8 mouse cellular contexts compared by ENCODE assay signal in the genomic region with DNA sequence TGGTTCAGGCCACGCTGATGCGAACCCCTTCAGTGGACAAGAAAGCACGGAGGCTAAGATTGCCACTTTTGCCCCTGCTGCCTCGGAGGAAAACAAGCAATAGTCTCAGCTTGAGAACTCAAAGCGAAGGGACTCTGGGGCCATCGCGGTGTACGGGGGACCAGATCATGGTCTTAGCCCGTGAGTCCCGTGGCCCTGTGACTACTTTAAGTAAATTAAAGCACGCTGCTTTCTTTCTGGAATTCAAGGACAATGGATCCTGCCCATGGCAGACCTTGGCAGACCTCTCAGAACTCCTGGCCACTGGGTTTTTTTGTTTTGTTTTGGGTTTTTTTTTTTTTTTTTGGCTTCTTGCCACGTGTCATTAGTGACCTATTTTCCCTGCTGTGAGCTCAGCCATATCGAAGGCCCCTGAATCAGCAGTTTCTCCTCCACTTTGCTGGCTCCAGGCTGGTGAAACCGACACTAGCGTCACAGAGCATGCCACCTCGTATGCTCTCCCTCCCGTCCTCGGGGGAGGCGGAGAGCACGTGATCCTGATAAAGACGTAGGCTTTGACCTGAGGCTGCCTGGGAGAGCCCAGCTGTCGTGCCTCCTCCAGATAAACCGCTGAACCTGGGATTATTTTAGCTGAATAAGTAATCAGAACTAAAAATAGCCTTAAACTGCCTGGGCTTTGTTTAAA.
DNase-seq lines count a peak whose midpoint lies in the region; ATAC-seq lines count a peak whose summit lies in the region.

No protein-coding gene starts in this region.

- intact Hi-C loops in gastrocnemius, postnatal 36 days (cut with DNase I): loop anchor here (2.0 kb wide), 1 partner anchor 196 kb away; no protein-coding TSS in a partner anchor

- no peaks in the 10 kb centered on the region for H3K27me3 ChIP-seq in limb, embryonic 11.5 days (ENCODE audit: control insufficient read depth, insufficient read depth, low read length)
- no peaks in the 10 kb centered on the region for H3K27me3 ChIP-seq in limb, embryonic 10.5 days (ENCODE audit: low read depth, poor library complexity, severe bottlenecking)
- no peaks in the 10 kb centered on the region for H3K27me3 ChIP-seq in limb, embryonic 13.5 days
- H3K27me3 ChIP-seq in midbrain, embryonic 16.5 days (ENCODE audit: control insufficient read depth, insufficient read depth, low read depth, low read length): no peaks in the 10 kb centered on the region

- 58% methylated on average over 23 of the region's 23 CpGs for WGBS in limb, embryonic 11.5 days
- WGBS in limb, embryonic 10.5 days: 64% methylated on average over 23 of the region's 23 CpGs
- 46% methylated on average over 23 of the region's 23 CpGs for whole genome bisulfite sequencing in limb, embryonic 13.5 days
- 30% methylated on average over 23 of the region's 23 CpGs for WGBS in midbrain, embryonic 16.5 days

- no peaks in the 10 kb centered on the region for H3K4me1 ChIP-seq in limb, embryonic 11.5 days (ENCODE audit: control insufficient read depth, insufficient read depth, low read length)
- H3K4me1 ChIP-seq in limb, embryonic 10.5 days: 0 out of 2 replicates have a peak, but pooled peaks cover 3% of the 10 kb centered on the region
- peaks cover 8% of the 10 kb centered on the region for H3K4me1 ChIP-seq in limb, embryonic 13.5 days
- H3K4me1 ChIP-seq in midbrain, embryonic 16.5 days (ENCODE audit: control insufficient read depth, insufficient read depth, low read length): peaks cover 7% of the 10 kb centered on the region

- no peaks in the 10 kb centered on the region for H3K9me3 ChIP-seq in limb, embryonic 11.5 days (ENCODE audit: control insufficient read depth, low read length)
- no peaks in the 10 kb centered on the region for H3K9me3 ChIP-seq in limb, embryonic 10.5 days (replicated peaks)
- no peaks in the 10 kb centered on the region for H3K9me3 ChIP-seq in limb, embryonic 13.5 days
- H3K9me3 ChIP-seq in midbrain, embryonic 16.5 days (replicated peaks; ENCODE audit: control insufficient read depth, low read length, poor library complexity, severe bottlenecking): no peaks in the 10 kb centered on the region

- H3K27ac ChIP-seq in limb, embryonic 11.5 days (replicated peaks; ENCODE audit: low read depth, low read length): no peak overlapping the region
- H3K27ac ChIP-seq in limb, embryonic 10.5 days: no peak overlapping the region
- no peak overlapping the region for H3K27ac ChIP-seq in limb, embryonic 13.5 days
- 0 out of 2 replicates have a peak overlapping the region, but pooled peaks have one; percentile 33 for H3K27ac ChIP-seq in midbrain, embryonic 16.5 days (ENCODE audit: low read length)

- ATAC-seq in limb, embryonic 11.5 days (ENCODE audit: insufficient number of reproducible peaks, low FRiP score, low TSS enrichment, low read depth): peak; percentile 57; the same call in 1 of the 2 replicates
- ATAC-seq in limb, embryonic 13.5 days (ENCODE audit: low FRiP score, low read depth): peak; percentile 66; the same call in 1 of the 2 replicates
- peak; percentile 93 for ATAC-seq in midbrain, embryonic 16.5 days

- H3K36me3 ChIP-seq in limb, embryonic 11.5 days (ENCODE audit: control insufficient read depth, insufficient read depth, low read length): no peaks in the 10 kb centered on the region
- H3K36me3 ChIP-seq in limb, embryonic 10.5 days: no peaks in the 10 kb centered on the region
- H3K36me3 ChIP-seq in limb, embryonic 13.5 days: no peaks in the 10 kb centered on the region
- H3K36me3 ChIP-seq in midbrain, embryonic 16.5 days (ENCODE audit: control insufficient read depth, insufficient read depth, low read length): no peaks in the 10 kb centered on the region

- H3K4me3 ChIP-seq in limb, embryonic 11.5 days (ENCODE audit: low read depth, low read length): no peak overlapping the region
- no peak overlapping the region for H3K4me3 ChIP-seq in limb, embryonic 10.5 days
- H3K4me3 ChIP-seq in limb, embryonic 13.5 days: no peak overlapping the region
- no peak overlapping the region for H3K4me3 ChIP-seq in midbrain, embryonic 16.5 days (ENCODE audit: low read depth, low read length)

- H3K9ac ChIP-seq in limb, embryonic 11.5 days (ENCODE audit: low read length): no peak overlapping the region
- H3K9ac ChIP-seq in limb, embryonic 13.5 days: no peak overlapping the region
- peak overlapping the region; percentile 17; the same call in 1 of the 2 replicates for H3K9ac ChIP-seq in midbrain, embryonic 16.5 days (ENCODE audit: low read depth, low read length)

- peak; percentile 28 for DNase-seq in limb, embryonic 11.5 days (ENCODE audit: low spot score)
- no peak for DNase-seq in limb, embryonic 10.5 days (ENCODE audit: low spot score)
- peak; percentile 31 to 47 for DNase-seq in cerebellum, postnatal 25 days
- peak; percentile 45 to 46 for DNase-seq in gastrocnemius, postnatal 36 days
- peak; percentile 58 for DNase-seq in induced T-regulatory cell, adult 2 months (ENCODE audit: low read depth)
- DNase-seq in thymus, postnatal 14 days: peak; percentile 50

- H3K4me2 ChIP-seq in limb, embryonic 11.5 days (ENCODE audit: low read depth, severe bottlenecking): no peak overlapping the region
- peak overlapping the region; percentile 34 for H3K4me2 ChIP-seq in limb, embryonic 13.5 days (replicated peaks)
- H3K4me2 ChIP-seq in midbrain, embryonic 16.5 days (ENCODE audit: low read length): peak overlapping the region; percentile 39
